Mouse (Mus musculus) adrenal gland, postnatal 25 days (tissue): Measurements from ENCODE around the gene Svbp. TPM values are rescaled to one million over a fixed set of nuclear protein-coding genes. Genes with fewer than 3 reads are reported as not detected.
A peak's percentile ranks its signal among the peaks of the same experiment; 100 is the strongest.

Source experiments
- DNase-seq: peaks from one replicate; pipeline ENCODE4 v3.0.0; 2021; ENCODE audit warnings: mixed read lengths
- total RNA-seq: library from RNA; stranded (reverse); gene quantifications from 2 replicates; pipeline ENCODE4 v1.2.3, GENCODE M21; 2021

The Svbp gene
- total RNA-seq, 1 experiment from 2014 or later, result 20.2 TPM

DNA sequence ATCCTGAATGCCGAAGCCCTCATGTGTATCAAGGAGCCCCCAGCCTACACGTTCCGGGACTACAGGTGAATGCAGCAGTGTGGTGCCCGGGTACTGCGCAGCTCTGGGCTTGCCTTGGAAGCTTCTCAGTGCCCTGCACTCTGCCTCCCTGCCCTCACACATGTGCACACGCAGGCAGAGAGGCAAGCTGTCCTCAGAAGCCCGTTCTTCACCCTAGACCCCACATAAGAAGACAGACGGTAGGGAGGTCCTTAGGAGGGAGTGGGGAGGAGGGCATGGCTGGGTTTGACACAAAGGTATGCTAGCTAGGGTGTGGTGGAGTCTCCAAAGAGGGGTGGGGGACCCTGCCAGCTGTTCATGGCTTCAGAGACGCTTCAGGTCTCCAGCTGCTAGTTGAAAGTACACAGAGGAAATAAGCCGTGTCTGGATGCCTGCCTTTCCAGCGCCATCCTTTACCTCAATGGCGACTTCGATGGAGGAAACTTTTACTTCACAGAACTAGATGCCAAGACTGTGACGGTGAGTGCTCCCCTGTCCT is 51.7 kb downstream of the Svbp start:
- no peak for DNase-seq

DNA sequence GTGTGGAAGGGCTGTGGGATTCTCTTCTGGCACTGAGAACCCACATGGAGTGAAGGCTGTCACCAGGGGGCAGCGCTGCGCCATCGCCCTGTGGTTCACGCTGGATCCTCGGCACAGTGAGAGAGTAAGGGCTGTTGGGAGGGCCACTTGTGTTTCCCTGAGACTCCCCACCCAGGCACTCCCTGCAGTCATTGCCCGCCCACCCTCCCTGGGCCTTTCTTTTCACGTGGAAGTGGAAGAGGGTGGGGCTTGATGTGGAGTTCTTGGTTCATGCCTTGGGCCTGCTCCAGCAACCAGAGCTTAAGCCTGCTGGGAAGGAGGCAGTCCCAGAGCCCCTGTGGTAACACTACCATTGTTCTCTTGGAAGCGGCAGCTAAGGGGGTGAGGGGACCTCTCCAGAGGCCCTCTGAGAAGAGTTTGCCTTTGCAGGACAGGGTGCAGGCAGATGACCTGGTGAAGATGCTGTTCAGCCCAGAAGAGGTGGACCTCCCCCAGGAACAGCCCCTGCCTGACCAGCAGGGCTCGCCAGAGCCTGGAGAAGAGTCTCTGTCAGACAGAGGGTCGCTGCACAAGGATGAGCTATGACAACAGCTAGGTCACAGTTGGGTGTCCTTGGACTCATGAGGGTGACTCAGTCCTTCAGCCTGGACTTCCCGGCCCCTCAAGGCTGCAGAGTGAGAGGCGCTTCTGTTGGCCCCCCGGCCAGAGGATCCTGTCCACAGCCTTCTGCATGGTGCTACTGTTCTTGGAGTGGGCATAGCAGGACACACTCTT is 52.5 kb downstream of the Svbp start:
- DNase-seq, result peak; percentile 86

DNA sequence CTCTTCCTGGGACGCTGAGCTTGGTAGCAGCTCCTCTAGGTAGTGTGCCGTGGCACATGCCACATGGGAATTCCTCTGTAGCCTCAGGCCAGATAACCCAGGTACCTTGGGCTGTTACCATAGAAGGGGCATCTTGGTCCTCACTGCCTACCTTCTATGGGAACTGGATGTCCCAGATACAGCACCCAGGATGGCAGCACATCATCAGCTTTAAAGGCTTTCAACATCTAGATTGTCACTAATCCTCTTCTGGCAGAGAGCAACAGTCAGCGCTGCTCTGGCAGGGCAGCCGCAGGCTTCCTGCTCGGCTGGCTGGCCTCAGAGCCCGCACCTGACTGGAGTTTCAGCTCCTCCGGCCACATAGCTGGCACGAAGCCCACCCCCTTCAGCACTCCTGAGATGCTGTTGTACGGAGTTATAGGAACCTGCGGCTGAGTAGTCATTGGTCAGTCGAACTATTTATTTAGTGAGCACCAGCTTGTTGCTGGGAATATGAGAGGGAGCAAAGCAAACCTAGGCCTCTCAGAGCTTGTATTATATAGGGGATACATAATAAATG is 53.4 kb downstream of the Svbp start:
- DNase-seq, result no peak

Other genes starting within 250 kb of the Svbp start
- gene Lao1, start 233.7 kb upstream of the Svbp start, total RNA-seq, result not detected in 2 replicates
- gene Slc2a1, start 86.6 kb upstream of the Svbp start, total RNA-seq, result 19.7 and 21.6 TPM in 2 replicates
- 15.3 and 16.6 TPM in 2 replicates for gene Zfp691, start 21.1 kb upstream of the Svbp start, total RNA-seq
- 0.30 TPM in 1 of 2 replicates, not detected in the other for gene Ermap, start 5.3 kb upstream of the Svbp start, total RNA-seq
- gene Tmem269, start 22.9 kb downstream of the Svbp start, total RNA-seq, result not detected in 2 replicates
- 27.9 and 28.1 TPM in 2 replicates for gene AU022252, start 37.4 kb downstream of the Svbp start, total RNA-seq
- gene P3h1, start 37.6 kb downstream of the Svbp start, total RNA-seq, result 29.2 and 30.6 TPM in 2 replicates
- 0.21 TPM in 1 of 2 replicates, not detected in the other for gene Cldn19, start 60.1 kb downstream of the Svbp start, total RNA-seq
- gene Ybx1, start 99.3 kb downstream of the Svbp start, total RNA-seq, result 585 and 731 TPM in 2 replicates
- 14.1 and 26.4 TPM in 2 replicates for gene Ppih, start 125.2 kb downstream of the Svbp start, total RNA-seq
- gene Ccdc30, start 220.2 kb downstream of the Svbp start, total RNA-seq, result 12.5 and 15.9 TPM in 2 replicates
- gene Ppcs, start 227.1 kb downstream of the Svbp start, total RNA-seq, result 45.9 and 48.6 TPM in 2 replicates
- gene Zmynd12, start 227.5 kb downstream of the Svbp start, total RNA-seq, result 2.3 and 4.5 TPM in 2 replicates